Mouse (Mus musculus) right cerebral cortex, postnatal 14 days (tissue): ENCODE measurements around the gene Anapc11.

ENCODE experiments used
- DNase-seq: peaks from one replicate; pipeline ENCODE4 v3.0.0; 2022

The Anapc11 gene

GRCm38 (mm10) chr11:120628601-120629340 lies 30.6 kb downstream of the Anapc11 start:
- DNase-seq, result no peak

GRCm38 (mm10) chr11:120629341-120629730 lies 31.1 kb downstream of the Anapc11 start:
- no peak for DNase-seq

- no peak for DNase-seq
Observed at GRCm38 (mm10) chr11:120629911-120630310, 31.7 kb downstream of the Anapc11 start.

- DNase-seq, result no peak
Observed at GRCm38 (mm10) chr11:120630401-120630871, 32.2 kb downstream of the Anapc11 start.

GRCm38 (mm10) chr11:120630881-120631725 lies 32.9 kb downstream of the Anapc11 start:
- DNase-seq, result no peak

GRCm38 (mm10) chr11:120631726-120632448 lies 33.7 kb downstream of the Anapc11 start:
- DNase-seq, result no peak

GRCm38 (mm10) chr11:120632559-120633519 lies 34.6 kb downstream of the Anapc11 start:
- DNase-seq, result peak; percentile 68

GRCm38 (mm10) chr11:120633520-120634343 lies 35.5 kb downstream of the Anapc11 start, which contains the start of gene Mafg:
Gene Mafg (minus strand): TSS chr11:120633600.
- peak; percentile 94 for DNase-seq

GRCm38 (mm10) chr11:120634810-120635209 lies 36.6 kb downstream of the Anapc11 start:
- DNase-seq, result no peak

GRCm38 (mm10) chr11:120641255-120641654 lies 43.0 kb downstream of the Anapc11 start:
- no peak for DNase-seq

- DNase-seq, result no peak
Observed at GRCm38 (mm10) chr11:120641869-120642268, 43.6 kb downstream of the Anapc11 start.

- DNase-seq, result no peak
Observed at GRCm38 (mm10) chr11:120642939-120643600, 44.8 kb downstream of the Anapc11 start.

GRCm38 (mm10) chr11:120643601-120643987 lies 45.4 kb downstream of the Anapc11 start, which contains the start of gene Pycr1:
Gene Pycr1 (minus strand): TSS chr11:120643769.
- peak; percentile 91 for DNase-seq

- no peak for DNase-seq
Observed at GRCm38 (mm10) chr11:120647047-120647830, 49.0 kb downstream of the Anapc11 start.

- DNase-seq, result no peak
Observed at GRCm38 (mm10) chr11:120648001-120648476, 49.8 kb downstream of the Anapc11 start, which contains the start of gene Myadml2. Gene Myadml2 (minus strand): TSS chr11:120648158.

- DNase-seq, result no peak
Observed at GRCm38 (mm10) chr11:120651872-120652271, 53.7 kb downstream of the Anapc11 start.

GRCm38 (mm10) chr11:120654741-120655140 lies 56.5 kb downstream of the Anapc11 start:
- DNase-seq, result no peak

GRCm38 (mm10) chr11:120657301-120657700 lies 59.1 kb downstream of the Anapc11 start:
- no peak for DNase-seq
